Mouse (Mus musculus): ENCODE data around the gene Tuba1c.

Tuba1c gene

DNA sequence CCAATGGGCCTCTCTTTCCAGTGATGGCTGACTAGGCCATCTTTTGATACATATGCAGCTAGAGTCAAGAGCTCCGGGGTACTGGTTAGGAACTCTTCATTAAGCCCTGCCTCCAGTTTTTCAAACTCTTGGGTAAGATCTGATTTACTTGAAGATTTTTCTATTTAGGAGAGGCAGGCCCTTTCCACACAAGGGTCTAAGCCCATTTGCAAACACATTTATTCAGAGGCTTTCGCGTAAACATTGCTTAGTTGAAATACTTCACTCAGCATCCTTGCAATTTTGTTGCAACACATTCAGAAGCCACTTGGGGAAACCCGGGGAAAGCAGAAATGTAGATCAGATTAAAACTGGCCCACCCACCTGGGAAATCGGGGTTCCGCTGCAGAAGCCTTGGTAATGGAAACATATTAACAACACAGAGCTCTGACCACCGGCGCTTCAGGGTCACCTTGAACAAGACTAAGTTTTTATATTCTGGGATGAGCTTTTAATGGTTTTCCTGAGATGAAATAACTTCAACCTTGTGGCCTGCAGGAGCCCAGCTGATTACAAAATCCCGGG is 34.7 kb upstream of the Tuba1c start:
- in situ Hi-C loops (cut with MboI, MseI) = loop anchor here (5.0 kb wide), 1 partner anchor 88 kb away; no protein-coding TSS in a partner anchor

- in situ Hi-C loops (cut with MboI, MseI) = loop anchor here (5.0 kb wide), 1 partner anchor 90 kb away; no protein-coding TSS in a partner anchor
These were observed 32.9 kb upstream of the Tuba1c start for GRCm38 (mm10) chr15:98996840-98997239.

DNA sequence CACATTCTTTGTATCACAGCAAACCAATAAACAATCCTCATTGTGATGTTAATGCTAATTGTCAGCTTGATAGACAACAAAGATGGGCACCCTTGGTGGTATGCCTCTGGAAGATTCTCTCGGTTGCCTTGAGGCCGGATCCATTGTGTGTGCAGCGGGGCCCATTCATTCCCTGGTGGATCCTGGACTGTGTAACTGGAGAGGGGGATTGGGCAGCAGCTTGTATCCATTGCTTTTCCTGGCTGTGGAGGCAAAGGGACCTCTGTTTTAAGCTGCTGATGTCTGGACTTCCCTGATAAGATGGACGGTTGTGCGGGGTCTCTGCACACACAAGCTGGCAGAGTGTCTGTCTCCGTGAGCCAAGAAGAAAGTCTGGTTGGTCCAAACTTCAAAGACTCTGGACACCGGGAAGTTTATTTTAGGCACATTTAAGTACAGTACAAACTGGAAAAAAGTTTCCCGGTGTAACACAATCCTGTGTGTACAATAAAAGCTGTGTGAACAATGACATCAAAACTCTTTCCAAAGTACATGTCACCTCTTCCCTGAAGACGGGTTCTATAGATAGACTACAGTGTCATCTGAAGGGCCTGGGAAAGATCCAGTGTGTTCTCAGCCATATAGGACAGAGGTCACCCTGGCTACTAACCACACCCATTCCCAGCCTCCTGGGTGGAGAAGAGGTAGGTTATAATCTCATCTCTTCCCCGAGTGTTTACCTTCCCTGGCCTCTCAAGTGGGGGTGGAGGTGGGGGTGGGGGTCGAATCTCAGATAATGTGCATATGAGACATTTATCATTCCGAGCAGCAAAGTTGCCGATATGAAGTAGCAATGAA is 31.5 kb upstream of the Tuba1c start:
- in situ Hi-C loops (cut with MboI, MseI) = loop anchor here (5.0 kb wide), 1 partner anchor 91 kb away; no protein-coding TSS in a partner anchor

DNA sequence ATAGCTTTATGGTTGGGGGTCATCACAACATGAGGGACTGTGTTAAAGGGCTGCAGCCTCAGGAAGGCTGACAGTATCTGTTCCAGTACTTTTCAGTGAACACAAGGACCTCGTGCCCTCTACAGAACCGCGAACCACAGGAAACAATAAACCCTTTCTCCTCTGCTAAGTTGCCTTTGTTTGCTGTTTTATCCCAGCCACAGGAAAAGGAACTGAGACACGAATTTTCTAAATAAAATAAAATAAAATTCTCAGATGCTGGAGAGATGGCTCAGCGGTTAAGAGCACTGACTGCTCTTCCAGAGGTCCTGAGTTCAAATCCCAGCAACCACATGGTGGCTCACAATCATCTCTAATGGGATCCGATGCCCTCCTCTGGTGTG is 30.9 kb upstream of the Tuba1c start:
- in situ Hi-C loops (cut with MboI, MseI) = loop anchor here (5.0 kb wide), 1 partner anchor 91 kb away; no protein-coding TSS in a partner anchor

- in situ Hi-C loops (cut with MboI, MseI) = no loop called here
These were observed 29.0 kb upstream of the Tuba1c start for GRCm38 (mm10) chr15:99000535-99001283.

GRCm38 (mm10) chr15:99001451-99001931 is 28.2 kb upstream of the Tuba1c start:
- in situ Hi-C loops (cut with MboI, MseI) = no loop called here

DNA sequence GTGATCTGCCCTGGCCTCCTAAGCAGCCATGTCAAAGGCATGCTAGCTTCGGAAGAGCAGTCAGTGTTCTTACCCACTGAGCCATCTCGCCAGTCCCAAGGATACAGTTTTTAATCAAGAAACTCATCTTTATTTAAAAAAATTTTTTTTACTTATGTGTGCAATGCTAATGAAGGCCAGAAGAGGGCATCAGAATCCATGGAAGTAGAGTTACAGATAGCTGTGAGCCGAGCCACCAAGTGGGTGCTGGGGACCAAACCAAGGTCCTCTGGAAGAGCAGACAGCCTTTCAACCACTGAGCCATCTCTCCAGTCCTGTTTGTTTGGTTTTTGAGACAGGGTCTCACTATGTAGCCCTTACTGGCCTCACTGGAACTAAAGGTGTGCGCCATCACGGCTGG is 26.1 kb upstream of the Tuba1c start:
- in situ Hi-C loops (cut with MboI, MseI) = no loop called here

GRCm38 (mm10) chr15:99008801-99009241 is 20.9 kb upstream of the Tuba1c start:
- in situ Hi-C loops (cut with MboI, MseI) = no loop called here

GRCm38 (mm10) chr15:99010896-99011295 is 18.8 kb upstream of the Tuba1c start:
- in situ Hi-C loops (cut with MboI, MseI) = no loop called here

DNA sequence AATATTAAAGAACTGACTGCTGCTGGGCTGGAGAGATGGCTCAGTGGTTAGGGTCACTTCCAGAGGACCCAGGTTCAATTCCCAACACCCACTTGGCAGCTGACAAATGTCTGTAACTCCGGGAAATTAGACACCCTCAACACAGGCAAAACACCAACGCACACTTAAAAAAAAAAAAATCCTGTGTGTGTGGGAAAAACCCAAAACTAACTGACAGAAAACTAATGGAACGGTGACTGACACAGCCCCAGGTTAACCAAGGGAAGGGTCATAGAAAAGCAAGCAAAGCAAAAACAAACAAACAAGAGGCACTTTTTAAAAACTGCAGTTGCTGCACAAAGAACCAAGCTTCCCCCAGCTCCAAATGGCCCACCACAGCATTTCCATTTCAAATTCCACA is 17.7 kb upstream of the Tuba1c start:
- in situ Hi-C loops (cut with MboI, MseI) = no loop called here

- in situ Hi-C loops (cut with MboI, MseI) = no loop called here
These were observed 15.1 kb upstream of the Tuba1c start for GRCm38 (mm10) chr15:99014496-99015030.

DNA sequence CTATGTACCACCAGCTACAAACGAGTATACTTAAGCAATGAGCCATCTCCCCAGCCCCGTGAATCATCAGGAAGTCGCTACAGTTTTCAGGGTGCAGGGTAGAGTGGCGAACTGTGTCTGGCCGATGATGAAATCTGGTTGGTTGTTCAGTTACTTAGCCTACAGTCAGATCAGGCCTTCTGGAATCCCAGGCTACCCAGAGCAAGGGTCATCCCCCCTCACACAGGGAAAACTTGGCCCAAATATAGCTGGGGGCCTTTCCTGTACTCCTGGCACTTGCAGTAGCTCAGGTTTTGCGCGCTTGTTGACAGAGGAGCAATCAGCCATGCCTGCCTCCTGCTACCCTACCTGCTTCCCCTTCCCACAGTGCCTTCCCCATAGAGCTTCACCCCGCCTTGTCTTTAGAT is 12.3 kb upstream of the Tuba1c start:
- in situ Hi-C loops (cut with MboI, MseI) = no loop called here

- in situ Hi-C loops (cut with MboI, MseI) = no loop called here
These were observed 11.7 kb upstream of the Tuba1c start for GRCm38 (mm10) chr15:99017986-99018385.

DNA sequence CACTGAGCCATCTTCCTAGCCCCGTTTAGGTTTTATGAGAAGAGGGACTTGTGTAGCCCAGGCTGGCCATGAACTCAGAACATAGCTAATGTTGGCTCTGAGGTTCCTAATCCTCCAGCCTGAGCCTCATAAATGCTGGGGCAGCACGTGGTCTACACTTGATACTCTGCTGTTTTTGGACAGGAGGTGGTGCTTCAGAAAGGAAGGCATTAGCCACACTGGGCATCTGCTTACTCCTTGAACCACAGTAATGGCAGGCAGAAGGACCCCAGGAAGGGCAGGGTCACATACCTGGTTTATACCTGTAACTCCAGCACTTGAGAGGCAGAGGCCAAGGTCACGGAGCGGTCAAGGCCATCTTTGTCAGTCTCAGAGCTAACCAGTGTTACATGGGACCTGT is 11.1 kb upstream of the Tuba1c start:
- in situ Hi-C loops (cut with MboI, MseI) = no loop called here

DNA sequence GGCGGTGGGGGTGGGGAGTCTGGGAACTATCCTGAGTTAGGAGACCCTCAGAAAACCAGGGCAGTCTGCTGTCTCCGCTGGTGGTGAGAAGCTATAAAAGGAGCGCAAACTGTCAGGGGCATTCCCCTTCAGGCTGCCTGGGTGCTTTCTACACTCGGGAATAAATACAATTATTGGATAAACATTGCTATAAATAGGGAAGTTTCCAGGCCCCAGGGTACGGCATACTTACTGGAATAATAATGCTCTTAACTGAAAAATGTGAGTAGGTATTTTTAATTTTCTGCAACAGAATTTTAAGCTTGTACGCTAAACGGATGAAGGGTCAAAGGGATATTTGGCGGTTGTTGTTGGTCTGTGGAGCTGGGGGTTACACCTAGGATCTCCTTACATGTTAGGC is 10.3 kb upstream of the Tuba1c start:
- in situ Hi-C loops (cut with MboI, MseI) = no loop called here

DNA sequence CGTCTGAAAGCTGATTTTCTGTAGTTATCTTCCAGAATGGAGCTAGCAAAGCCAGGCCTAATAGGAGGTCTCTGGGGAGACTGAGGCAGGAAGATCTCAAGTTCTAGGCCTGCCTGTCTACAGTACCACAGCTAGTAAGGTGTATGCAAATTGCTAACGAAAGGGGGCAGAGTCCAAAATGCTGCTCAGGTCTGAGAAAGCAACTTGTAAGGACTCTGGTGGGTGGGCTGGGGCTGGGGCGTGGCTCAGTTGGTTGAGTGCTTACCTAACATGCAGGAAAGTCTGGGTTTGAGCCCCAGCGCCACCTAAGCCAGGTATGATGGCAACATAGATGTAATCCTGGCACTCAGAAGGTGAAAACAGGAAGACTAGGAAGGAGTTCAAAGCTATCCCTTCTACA is 9.5 kb upstream of the Tuba1c start:
- in situ Hi-C loops (cut with MboI, MseI) = no loop called here

GRCm38 (mm10) chr15:99021255-99021654 is 8.4 kb upstream of the Tuba1c start:
- in situ Hi-C loops (cut with MboI, MseI) = no loop called here

DNA sequence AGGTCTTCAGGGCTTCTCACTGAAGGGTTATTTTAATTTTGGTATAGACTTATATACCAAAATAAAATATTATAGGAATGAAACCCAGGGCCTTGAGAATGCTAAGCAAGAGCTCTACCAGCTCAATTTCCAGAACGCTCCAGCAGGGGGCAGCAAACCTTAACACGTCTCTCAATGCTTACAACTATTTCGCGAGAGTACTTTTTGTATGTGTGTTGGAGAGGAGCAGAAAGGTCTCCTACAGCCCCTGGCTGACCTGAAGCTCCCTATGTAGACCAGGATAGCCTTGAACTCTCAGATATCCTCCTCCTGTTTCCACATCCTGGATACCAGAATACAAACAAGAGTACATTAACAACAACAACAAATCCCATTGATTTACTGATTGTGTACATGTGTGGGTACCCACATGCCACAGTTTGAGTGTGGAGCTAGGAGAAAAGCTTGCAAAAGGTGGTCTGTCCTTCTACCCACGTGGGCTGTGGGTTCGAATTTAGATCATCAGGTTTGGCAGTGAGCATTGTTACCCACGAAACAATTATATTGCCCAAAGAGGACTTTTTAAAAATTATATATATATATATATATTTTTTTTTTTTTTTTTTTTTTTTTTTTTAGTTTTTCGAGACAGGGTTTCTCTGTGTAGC is 4.9 kb upstream of the Tuba1c start:
- in situ Hi-C loops (cut with MboI, MseI) = no loop called here

- in situ Hi-C loops (cut with MboI, MseI) = no loop called here
These were observed 4.3 kb upstream of the Tuba1c start for GRCm38 (mm10) chr15:99025414-99025813.

DNA sequence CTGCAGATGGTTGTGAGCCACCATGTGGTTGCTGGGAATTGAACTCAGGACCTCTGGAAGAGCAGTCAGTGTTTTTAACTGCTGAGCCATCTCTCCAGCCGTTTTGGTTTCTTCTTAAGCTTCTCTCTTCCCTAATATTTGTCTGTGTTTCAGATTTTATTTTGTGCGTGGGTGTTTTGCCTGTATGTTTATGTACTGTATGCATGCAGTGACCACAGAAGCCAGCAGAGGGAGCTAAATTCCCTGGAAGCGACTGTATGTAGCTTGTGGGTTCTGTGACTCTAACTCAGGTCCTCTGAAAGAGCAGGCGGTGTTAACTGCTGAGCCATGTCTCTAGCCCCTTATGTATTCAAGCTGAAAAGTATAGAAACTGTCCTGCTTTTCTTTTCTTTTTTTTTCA is 3.4 kb upstream of the Tuba1c start:
- in situ Hi-C loops (cut with MboI, MseI) = no loop called here

GRCm38 (mm10) chr15:99027116-99027515 is 2.6 kb upstream of the Tuba1c start:
- in situ Hi-C loops (cut with MboI, MseI) = no loop called here
